Mouse (Mus musculus) heart, postnatal 14 days (tissue): ENCODE measurements around the gene Utp14a. TPM values are rescaled to one million over a fixed set of nuclear protein-coding genes. Genes with fewer than 3 reads are reported as not detected.
A peak's percentile ranks its signal among the peaks of the same experiment; 100 is the strongest.
"Not testable (repeated sequence)": the region's sequence is repeated elsewhere in the genome, so short reads cannot be mapped to it uniquely, and the experiment has no call there.

Source experiments
- DNase-seq, 2 experiments: peaks; one replicate each; pipeline ENCODE4 v3.0.0; 2021 to 2022
- intact Hi-C: fragments of 180-260 bp; cut with DNase I; formaldehyde crosslinking; loops from one replicate; pipeline ENCODE4 v1.15.1; 2025
- long read RNA-seq, 2 experiments: library from polyadenylated mRNA; stranded (forward); transcript quantifications; one replicate each; pipeline ENCODE4 v2.0.0; 2021
- total RNA-seq, 2 experiments: library from RNA; stranded (reverse); gene quantifications; 2 replicates each; pipeline ENCODE4 v1.2.3; 2021

Gene Utp14a
- total RNA-seq: 10 to 100 TPM; 14.0 to 16.4 TPM
- long read RNA-seq, experiment 1, transcript Utp14a-201 (15 exons, 2,507 nt): major isoform, 16 of 18 reads
- long read RNA-seq, experiment 1, partial matches to known transcripts: 1 of 18 reads
- long read RNA-seq, experiment 1, other reads (novel, unspliced or antisense): 0 of 18 reads
- long read RNA-seq, experiment 2, transcript Utp14a-201 (15 exons, 2,507 nt): major isoform, 25 of 27 reads
- long read RNA-seq, experiment 2, partial matches to known transcripts: 1 of 27 reads
- long read RNA-seq, experiment 2, other reads (novel, unspliced or antisense): 1 of 27 reads

DNA sequence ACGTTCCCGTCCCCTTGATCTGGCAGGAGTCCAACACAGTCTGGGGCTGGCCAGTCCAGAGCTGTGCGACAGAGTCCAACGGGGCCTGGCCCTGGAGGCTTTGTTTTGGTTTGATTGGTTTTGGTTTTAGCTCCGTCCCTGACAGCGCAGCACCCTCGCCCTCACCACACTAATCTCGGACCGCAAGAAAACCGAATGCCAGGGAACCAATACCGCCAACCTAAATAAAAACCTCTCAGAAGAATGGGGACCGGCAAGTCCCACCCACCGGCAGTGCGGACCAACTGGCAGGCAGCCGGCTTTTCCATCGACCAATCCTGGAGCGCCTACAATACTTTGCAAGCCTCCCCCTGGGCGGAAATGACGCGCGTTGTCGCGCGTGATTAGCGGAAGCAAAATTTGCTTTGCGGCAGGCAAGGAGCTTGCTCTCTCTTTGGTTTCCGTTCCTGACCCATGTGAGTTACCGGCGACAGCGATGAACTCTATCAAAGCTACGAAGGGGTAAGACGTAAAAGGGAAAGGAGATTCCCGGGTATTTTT is at the start of gene Utp14a:
Gene Utp14a, plus strand, starts transcription at position 395 of the 540 bp plus-strand sequence.
- intact Hi-C loops: loop anchor here (5.0 kb wide), 2 partner anchors 49 to 264 kb away; partner anchors contain the start of gene Zdhhc9

DNA sequence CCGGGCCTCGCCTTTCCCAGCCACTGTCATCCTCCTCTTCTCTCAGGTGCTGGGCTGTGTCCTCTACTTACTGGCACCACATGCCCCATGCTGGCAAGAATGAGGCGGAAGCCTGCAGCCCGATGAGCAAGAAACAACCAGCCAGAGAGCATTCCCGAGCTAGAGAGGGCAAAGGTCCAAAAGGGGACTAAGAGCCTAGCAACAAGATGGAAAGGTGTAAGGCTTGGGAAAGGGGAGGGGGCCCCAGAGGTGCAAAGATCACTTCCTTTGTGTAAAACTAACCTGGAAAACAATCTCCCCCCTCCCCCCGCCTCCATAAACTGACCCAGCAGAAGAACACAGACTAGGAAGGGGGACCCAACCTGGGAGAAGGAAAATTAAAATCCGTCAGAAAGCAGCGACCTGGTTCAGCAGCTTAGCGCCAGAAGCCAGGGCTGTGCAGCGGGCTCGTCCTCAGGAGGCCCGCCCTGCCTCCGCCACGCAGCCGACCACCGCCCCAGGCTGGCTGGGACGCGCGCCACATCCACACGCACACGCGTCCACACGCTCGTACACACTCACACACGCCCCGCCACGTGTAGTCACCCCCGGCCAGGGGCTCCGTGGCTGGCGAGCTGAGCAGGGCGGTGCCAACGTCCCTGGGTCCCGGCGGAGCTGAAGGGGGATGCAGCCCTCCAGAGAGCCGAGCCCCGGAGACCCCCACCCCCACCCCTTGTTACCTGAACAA is 48.7 kb upstream of the Utp14a start:
- DNase-seq: peak; percentile 26 to 50
- intact Hi-C loops: loop anchor here (5.0 kb wide), 2 partner anchors 49 to 199 kb away; partner anchors contain the start of gene Utp14a

More for the DNA sequence above, at the start of gene Utp14a:
- peak; percentile 92 to 98 for DNase-seq

DNA sequence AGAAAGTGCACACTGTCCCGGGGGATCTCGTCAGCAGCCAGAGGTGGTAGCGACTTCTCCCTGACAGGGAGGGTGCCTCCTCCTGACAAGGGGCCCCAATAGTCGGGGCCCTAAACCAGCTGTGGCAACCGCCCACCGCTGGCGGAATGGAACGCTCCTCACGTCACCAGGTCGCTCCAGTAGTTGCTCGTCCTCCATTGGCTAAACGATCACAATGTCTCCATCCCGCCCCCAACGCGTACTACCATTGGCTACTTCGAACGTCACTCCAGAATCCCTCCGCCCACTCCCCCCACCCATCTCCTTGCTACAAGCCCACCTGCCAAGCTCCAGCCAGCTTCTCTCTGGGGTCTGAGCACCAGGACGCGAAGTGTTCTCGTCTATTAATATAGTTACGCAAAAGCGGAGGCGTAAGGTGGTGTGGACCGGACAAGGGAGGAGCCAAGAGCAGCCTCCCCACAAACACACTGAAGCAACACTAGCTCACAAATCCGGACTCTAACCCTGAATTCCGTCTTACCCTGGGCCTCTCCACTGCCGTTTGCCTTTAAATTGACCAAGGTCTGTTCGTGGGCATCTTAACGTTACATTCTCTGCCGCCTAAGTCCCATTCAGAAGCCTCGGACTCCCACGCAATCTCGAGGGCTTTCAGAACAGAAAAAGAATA is 48.0 kb upstream of the Utp14a start, which contains the start of gene Zdhhc9:
Gene Zdhhc9, minus strand, starts transcription at position 360 of the 667 bp plus-strand sequence.
- peak; percentile 84 to 88 for DNase-seq
- intact Hi-C loops: loop anchor here (5.0 kb wide), 2 partner anchors 49 to 199 kb away; partner anchors contain the start of gene Utp14a

DNA sequence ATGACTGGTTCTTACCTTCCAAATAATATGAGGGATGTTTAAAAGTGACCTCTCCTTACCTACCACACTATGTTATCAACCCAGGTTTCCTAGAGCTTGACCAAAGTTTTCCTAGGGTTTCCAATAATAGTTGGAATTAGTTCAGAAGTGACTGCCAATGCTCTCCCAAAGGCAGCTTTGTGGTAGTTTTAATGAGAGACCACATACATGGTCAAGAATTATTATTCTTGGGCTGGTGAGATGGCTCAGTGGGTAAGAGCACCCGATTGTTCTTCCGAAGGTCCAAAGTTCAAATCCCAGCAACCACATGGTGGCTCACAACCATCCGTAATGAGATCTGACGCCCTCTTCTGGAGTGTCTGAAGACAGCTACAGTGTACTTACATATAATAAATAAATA is 46.9 kb upstream of the Utp14a start:
- DNase-seq: not testable (repeated sequence)
- intact Hi-C loops: loop anchor here (5.0 kb wide), 2 partner anchors 48 to 198 kb away; partner anchors contain the start of gene Utp14a

DNA sequence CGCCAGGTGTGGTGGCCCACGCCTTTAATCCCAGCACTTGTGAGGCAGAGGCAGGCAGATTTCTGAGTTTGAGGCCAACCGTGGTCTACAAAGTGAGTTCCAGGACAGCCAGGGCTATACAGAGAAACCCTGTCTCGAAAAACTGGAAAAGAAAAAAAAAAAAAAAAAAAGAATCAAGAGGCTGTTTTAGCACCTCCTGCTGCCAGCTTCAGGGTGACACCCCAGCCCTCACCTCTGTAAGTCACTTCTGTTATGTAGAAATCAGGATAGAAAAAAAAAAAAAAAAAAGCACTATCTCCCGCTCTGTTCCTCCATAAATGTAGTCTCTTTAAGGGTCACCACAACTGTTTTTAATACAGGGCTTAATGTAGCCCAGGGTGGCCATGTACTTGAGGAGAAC is 37.2 kb upstream of the Utp14a start:
- intact Hi-C loops: no loop called here

DNA sequence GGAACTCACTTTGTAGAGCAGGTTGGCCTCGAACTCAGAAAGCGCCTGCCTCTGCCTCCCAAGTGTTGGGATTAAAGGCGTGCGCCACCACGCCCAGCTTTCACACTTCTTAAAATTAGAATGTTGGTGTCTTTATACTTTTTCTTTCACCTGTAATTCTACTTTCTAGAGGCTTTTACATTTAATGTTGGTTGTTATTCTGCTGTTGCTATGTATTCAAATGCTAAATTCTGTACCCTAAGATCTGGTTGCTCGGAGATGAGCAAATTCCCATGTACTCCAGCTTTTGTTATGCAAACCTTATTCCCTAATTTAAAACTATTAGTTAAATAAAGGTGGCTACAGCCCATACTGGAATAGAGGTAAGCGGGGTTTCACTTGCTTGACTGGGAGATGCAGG is 34.0 kb upstream of the Utp14a start:
- no peak for DNase-seq
- intact Hi-C loops: no loop called here

More for the DNA sequence above, 37.2 kb upstream of the Utp14a start:
- no peak for DNase-seq

DNA sequence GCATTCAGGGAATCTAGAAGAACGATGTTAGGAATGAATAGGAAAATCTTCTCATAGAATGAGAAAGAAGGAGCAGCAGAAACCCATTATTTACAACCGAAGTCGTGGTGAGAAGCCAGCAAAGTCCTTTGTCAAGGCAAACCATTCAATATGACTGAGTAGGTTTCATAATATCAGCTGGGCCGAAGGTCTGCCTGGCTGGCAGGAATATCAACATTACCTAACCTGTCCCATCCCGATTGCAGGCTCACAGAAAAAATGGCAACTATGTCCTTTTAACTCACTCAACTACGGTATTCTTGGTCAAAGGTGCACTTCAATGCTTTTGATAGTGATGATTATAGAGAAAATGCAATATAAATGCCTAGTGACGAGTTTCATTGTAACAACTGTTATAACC is 30.4 kb upstream of the Utp14a start:
- intact Hi-C loops: no loop called here
- no peak for DNase-seq

DNA sequence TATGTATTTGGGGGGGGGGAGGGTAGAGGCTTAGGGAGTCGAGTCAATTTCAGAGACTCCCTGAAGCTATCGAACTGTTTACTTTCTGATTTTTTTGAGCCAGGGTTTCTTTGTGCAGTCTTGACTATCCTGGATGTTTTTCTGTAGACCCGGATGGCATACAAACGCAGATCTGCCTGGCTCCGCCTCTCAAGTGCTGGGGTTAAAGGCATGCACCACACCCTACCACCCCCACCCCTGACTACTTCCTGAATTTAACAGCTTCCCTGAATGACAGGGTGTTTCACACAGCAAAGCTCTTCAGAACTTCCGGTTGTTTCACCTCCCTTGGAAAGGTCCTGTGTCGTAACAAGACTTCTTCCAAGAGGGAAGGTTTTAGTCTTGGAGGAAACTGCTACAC is 22.2 kb upstream of the Utp14a start:
- DNase-seq: peak; percentile 1 to 12
- intact Hi-C loops: no loop called here

DNA sequence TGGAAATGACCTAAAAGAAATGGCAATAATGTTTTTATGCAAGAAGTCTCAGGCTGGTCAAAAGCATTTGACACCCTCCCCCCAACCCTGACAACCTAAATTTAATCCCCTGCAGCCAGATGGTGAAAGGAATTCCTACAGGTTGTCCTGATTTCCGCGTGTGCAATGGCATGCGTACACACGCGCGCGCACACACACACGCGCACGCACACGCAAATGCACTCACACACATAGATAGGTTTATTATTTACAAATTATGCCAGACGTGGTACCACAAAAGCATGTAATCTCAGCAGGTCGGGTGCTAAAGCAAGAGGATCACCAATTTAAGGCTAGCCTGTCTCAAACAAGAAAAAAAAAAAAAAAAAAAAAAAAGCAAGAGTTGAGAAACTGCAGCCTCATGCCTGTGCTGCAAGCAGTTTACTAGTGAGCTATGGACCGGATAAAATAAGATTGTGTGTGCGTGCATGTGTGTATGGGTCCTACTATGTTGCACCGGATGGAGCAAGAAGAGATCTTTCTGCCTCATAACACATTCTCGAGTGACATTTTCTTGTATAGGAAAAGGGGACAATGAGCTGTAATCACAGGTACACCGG is 733 bp upstream of the Utp14a start:
- DNase-seq: no peak
- intact Hi-C loops: loop anchor here (5.0 kb wide), 2 partner anchors 49 to 264 kb away; partner anchors contain the start of gene Zdhhc9

DNA sequence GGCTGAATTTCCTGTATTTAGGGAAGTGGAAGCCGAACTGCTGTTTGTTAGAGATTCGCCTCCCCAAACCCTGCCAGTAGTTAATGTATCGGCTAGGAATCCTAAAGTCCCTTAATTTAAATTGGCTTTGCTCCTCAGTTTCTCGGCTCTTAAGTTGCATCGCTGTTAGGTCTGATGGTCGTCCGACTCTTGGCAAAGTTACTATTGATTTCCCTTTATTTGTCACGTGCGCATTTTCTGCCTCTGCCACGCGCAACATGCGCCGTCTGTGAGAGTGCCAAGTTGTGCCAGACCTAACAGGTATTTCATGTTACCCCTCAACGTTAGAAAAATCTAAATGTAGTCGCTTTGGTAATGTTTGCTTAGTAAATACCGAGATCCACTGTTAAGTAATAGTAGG is 349 bp downstream of the Utp14a start:
- intact Hi-C loops: loop anchor here (5.0 kb wide), 2 partner anchors 50 to 265 kb away; partner anchors contain the start of gene Zdhhc9
- peak in 1 of 2 experiments; percentile 7 for DNase-seq

DNA sequence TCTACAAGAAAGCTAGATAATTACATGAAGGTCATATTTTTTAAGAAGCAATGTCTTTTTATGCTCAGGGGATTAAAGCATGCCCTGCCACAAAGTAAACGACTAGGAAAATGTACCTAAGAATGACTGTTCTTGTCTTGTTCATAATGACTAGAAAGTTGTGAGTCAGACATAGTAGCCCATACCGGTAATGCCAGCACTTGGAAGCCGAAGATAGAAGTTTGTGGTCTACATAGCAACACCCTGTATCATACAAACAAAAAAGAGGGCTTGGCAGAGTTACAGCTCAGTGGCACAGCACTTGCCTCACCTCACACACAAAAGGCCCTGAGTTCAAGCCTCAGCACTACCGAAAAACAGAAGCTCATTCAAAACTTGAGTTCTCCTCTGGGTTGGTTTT is 15.0 kb downstream of the Utp14a start:
- no peak for DNase-seq
- intact Hi-C loops: no loop called here

DNA sequence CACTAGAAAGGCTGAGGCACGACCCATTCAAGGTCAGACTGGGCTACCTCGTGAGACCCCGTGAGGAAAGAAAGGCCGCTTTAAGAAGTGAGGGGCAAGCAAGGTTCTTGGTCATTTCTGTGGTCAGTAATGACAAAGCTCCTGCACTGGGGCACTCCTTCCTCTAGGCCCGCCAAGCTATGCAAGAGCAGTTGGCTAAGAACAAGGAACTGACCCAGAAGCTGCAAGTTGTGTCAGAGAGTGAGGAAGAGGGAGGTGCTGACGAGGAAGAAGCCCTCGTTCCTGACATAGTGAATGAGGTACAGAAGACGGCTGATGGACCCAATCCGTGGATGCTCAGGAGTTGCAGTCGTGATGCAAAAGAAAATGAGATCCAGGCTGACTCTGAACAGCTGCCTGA is 18.0 kb downstream of the Utp14a start:
- DNase-seq: no peak
- intact Hi-C loops: no loop called here

DNA sequence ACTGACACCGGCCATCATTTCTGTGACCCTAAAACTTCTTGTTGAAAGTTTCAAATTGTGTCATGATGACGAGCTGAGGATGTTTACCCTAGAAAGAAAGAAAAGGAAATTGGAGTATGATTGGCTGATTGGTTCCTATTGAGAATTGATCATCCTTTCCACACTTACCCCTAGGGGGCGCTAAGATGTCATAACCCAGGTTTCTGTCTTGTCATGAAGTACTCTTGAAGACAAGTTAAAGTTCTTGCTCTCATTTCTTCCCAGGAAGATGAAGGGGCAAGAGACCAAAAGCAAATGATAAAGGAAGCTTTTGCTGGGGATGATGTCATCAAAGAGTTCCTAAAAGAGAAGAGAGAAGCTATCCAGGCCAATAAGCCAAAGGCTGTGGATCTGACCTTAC is 21.4 kb downstream of the Utp14a start:
- intact Hi-C loops: loop anchor here (1.0 to 2.0 kb wide), 2 partner anchors 105 to 133 kb away; no protein-coding TSS in a partner anchor
- DNase-seq: peak; percentile 20 to 63

DNA sequence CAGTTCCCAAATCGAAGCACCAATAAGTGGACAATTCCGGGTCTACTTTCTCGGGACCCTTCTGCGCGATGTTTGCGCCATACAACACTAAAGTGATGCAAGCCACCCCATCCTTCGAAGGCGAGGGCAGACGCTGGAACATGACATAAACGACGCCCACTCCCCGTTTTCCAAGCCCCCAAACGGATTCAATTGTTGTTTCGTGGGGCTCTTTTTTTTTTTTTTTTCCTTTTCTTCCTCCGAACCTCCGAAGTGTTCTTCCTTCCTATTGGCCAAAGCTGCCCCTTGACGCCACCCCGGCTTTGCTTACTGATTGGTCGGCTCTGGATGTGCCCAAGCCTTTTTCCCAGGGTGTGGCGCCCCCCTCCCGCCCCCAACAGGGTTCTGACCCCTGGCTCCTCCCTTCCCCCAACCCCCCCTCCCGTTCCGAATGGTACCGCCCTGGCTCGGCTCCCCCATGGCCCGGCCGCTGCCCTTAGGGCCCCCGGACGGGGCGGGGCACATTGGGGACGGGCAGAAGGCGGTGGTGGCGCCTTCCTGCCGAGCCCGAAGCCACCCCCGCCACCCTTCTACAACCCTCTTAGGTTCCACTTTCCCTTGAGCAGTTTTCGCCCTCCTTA is 27.8 kb downstream of the Utp14a start:
- intact Hi-C loops: loop anchor here (5.0 kb wide), 1 partner anchor 58 kb away; the partner anchor contains the start of gene Bcorl1
- peak; percentile 76 to 81 for DNase-seq

DNA sequence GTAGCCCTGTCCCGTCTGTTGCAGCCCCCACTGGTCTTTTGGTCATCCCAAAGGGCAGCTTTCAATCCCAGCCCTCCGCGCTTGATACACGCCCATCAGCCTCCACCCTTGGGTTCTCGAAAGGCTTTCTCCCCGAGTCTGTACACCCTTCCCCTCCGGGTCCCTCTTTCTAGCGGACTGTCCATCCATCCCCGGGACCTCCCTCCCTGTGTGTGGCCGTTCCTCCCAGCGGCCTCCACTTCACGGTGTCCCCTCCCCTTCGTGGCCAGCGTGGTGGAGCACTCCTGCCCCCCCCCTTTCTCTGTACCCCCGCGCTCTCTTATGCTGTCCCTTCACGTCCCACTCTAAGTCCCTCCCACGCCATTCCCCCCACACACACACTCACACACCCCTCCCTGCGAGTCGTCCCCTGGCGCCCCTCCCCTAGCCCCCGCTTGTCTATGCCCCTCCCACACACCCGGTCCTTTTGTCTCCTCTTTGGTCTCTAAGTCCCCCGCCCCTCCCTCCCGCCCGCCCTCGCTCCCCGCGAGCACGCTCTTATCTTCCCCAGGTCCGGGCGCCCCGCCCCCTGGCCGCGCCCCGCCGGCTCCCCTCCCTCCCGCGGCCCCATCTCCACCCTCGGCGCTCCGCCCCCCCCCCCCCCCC is 28.5 kb downstream of the Utp14a start:
- intact Hi-C loops: loop anchor here (5.0 kb wide), 1 partner anchor 57 kb away; the partner anchor contains the start of gene Bcorl1

DNA sequence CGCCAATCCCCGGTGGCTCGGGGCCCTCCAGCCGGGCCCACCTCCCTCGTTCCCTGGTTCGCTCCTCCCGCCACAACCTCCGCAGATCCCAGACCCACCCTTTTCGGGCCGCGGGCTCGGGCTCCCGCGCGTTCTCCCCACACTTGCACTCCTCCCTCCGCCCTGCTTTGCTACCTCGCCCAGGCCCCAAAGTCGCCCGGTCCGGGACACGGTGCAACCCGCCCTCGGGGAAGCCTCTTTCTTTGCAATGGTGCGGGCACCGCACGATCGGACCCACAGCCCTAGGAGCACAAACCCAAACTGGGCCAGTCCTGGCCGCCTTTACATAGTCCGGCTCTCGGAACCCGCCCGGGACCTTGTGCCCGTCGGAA is 29.0 kb downstream of the Utp14a start:
- DNase-seq: peak in 1 of 2 experiments; percentile 55
- intact Hi-C loops: loop anchor here (5.0 kb wide), 1 partner anchor 57 kb away; the partner anchor contains the start of gene Bcorl1

More for the DNA sequence above, 28.5 kb downstream of the Utp14a start:
- peak; percentile 72 to 76 for DNase-seq

DNA sequence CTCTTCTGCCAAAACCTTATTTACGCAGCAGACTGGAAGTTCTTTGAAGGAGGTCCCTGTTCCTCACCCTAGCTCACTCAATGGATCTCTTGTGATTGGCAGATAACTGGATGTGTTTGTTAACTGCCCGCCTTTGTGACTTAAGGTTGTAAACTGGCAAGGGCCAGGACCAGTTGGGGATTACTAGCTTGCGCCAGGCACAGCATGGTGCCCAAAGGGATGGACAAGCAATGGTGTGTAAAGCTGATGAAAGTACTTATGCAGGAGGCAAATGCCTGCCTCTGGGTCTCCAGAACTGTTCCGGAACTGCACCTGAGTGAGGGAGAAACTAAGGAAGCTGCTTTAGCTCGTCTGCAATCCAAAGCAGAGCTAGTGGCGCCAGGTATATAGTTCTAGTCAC is 29.8 kb downstream of the Utp14a start:
- intact Hi-C loops: loop anchor here (5.0 kb wide), 1 partner anchor 56 kb away; the partner anchor contains the start of gene Bcorl1

DNA sequence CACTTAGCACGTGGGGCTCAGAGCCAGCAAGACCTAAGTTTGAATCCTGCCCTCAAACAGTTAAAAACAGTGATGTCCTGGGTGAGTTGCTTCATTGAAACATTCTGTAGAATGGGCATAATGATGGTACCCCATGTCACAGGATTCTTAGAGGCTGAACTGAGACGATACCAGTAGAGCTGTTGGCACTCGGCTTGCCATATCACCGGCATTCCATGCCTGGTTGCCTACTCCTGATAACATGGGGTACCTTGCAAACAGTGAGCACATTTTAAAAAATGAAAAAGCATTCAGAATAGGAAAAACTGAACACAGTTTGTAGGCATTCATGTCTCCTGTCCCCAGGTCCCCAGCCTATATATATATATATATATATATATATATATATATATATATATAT is 31.3 kb downstream of the Utp14a start:
- DNase-seq: no peak
- intact Hi-C loops: loop anchor here (5.0 kb wide), 1 partner anchor 54 kb away; the partner anchor contains the start of gene Bcorl1

More for the DNA sequence above, 29.8 kb downstream of the Utp14a start:
- no peak for DNase-seq

DNA sequence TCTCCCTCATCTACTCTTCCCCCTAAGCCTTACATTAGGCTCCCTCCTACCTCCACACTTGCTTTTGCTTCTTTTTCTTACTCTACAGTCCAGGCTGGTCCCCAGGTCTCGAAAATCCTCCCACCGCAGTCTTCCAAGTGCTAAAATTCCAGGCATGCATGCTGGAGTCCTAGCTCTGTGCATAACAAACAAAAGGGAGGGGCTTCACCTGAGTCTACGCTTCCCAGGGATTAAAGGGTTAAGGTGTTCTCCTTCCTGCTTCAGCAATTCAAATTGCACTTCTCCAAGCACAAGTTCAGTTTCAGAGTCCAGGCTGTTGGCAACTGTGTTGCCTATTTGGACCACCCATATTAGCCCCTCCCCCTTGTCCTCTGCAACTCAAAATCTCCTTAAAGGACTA is 34.8 kb downstream of the Utp14a start:
- intact Hi-C loops: no loop called here
- DNase-seq: no peak
